Comparison of ENCODE assay signal across 10 mouse cellular contexts in the genomic region with DNA sequence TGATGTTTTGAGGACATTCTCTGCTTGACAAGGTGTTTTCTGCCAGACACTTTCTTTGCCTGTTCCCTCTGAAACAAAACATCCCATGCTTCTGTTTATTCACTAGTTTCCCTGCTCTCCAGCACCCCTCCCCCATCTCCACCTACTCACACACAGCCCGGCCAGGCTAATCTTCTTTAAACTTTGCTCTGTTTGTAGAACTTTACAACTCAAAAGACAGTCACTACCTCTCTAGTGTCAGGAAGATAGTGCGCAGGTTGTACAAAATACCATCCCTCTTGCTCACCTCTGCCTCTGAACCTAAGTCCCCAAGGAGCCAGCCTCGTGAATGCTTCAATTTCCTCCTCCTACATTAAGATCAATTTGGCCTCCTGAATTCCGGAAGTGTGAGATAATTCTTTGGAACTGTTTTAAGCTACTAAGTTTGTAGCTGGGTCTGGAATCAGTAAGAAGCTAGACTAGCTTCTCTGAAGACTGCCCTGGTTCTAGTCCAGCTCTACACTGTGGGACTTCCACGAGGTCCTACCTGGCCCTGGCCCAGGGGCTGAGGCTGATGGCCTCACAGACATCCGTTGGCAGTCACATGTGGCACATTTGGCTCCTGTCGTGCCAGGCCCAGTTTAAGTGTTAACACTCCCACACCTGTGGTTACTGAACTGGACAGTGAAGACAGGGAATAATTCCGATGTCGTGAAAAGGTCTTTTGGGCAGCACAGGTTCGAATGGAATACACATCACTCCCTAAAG. TPM values are rescaled to one million over a fixed set of nuclear protein-coding genes. Genes with fewer than 3 reads are reported as not detected.
DNase-seq lines count a peak whose midpoint lies in the region; ATAC-seq and TF ChIP-seq lines count a peak whose summit lies in the region.
"Had no signal": no experiment of that assay in that cellular context is flagged by ENCODE, and none has a peak within 500 bp of the region (broad histone marks: within the 10 kb centered on the region; RNA-seq: fewer than 3 reads in every experiment).

No protein-coding gene starts in this region.

- no peak overlapping the region for H3K4me2 ChIP-seq in heart, embryonic 11.5 days
- no peak overlapping the region for H3K4me2 ChIP-seq in heart, postnatal 0 days (ENCODE audit: low read depth, low read length)
- no peak overlapping the region for H3K4me2 ChIP-seq in liver, embryonic 12.5 days

- no peak overlapping the region for H3K27ac ChIP-seq in heart, embryonic 11.5 days (ENCODE audit: low read depth, low read length)
- H3K27ac ChIP-seq in heart, postnatal 0 days (ENCODE audit: low read depth), result peak overlapping the region; percentile 90
- H3K27ac ChIP-seq in liver, embryonic 12.5 days, result peak overlapping the region; percentile 79
- H3K27ac ChIP-seq: midbrain, embryonic 10.5 days had no signal

- H3K4me1 ChIP-seq in heart, embryonic 11.5 days (ENCODE audit: control insufficient read depth, insufficient read depth, low read length), result peaks cover 27% of the 10 kb centered on the region
- peaks cover 36% of the 10 kb centered on the region for H3K4me1 ChIP-seq in heart, postnatal 0 days (ENCODE audit: control insufficient read depth, insufficient read depth)
- peaks cover 41% of the 10 kb centered on the region for H3K4me1 ChIP-seq in liver, embryonic 12.5 days

- peak; percentile 96 for DNase-seq in heart, adult 11 months
- peak; percentile 71 to 77 for DNase-seq in cerebellum, postnatal 14 days
- no peak for DNase-seq in heart, postnatal 0 days (ENCODE audit: low spot score)
- DNase-seq in thymus, postnatal 10 days (ENCODE audit: low spot score in 2 of 2), result no peak
- no peak for DNase-seq in natural killer cell, adult 2 months (ENCODE audit: low spot score in 2 of 2)
- no peak for DNase-seq in layer of hippocampus, postnatal 25 days (ENCODE audit: extremely low spot score in 1 of 2, low spot score in 1 of 2)

- no peak overlapping the region for H3K4me3 ChIP-seq in heart, embryonic 11.5 days (ENCODE audit: low read depth, low read length)
- no peak overlapping the region for H3K4me3 ChIP-seq in heart, postnatal 0 days (ENCODE audit: low read depth, low read length)
- H3K4me3 ChIP-seq in liver, embryonic 12.5 days, result no peak overlapping the region
- H3K4me3 ChIP-seq: midbrain, embryonic 10.5 days had no signal

- H3K36me3 ChIP-seq in heart, embryonic 11.5 days (ENCODE audit: control insufficient read depth, insufficient read depth, low read length), result no peaks in the 10 kb centered on the region
- no peaks in the 10 kb centered on the region for H3K36me3 ChIP-seq in heart, postnatal 0 days (replicated peaks; ENCODE audit: control insufficient read depth, insufficient read depth, low read length)
- H3K36me3 ChIP-seq in liver, embryonic 12.5 days, result no peaks in the 10 kb centered on the region
- H3K36me3 ChIP-seq: midbrain, embryonic 10.5 days had no signal

- H3K9me3 ChIP-seq in heart, embryonic 11.5 days (replicated peaks; ENCODE audit: control insufficient read depth, low read length), result no peaks in the 10 kb centered on the region
- no peaks in the 10 kb centered on the region for H3K9me3 ChIP-seq in heart, postnatal 0 days (replicated peaks; ENCODE audit: control insufficient read depth, low read length)
- no peaks in the 10 kb centered on the region for H3K9me3 ChIP-seq in liver, embryonic 12.5 days (replicated peaks)
- H3K9me3 ChIP-seq: midbrain, embryonic 10.5 days had no signal

- ATAC-seq in heart, embryonic 11.5 days (replicated peaks; ENCODE audit: insufficient number of reproducible peaks, low FRiP score, low TSS enrichment), result no peak
- no peak for ATAC-seq in heart, postnatal 0 days (ENCODE audit: insufficient read depth, low read depth)
- ATAC-seq in liver, embryonic 12.5 days, result 0 out of 2 replicates have a peak, but pooled peaks have one; percentile 26

- no peak overlapping the region for H3K9ac ChIP-seq in heart, embryonic 11.5 days (ENCODE audit: low read depth, low read length)
- no peak overlapping the region for H3K9ac ChIP-seq in heart, postnatal 0 days (replicated peaks; ENCODE audit: low read depth, low read length)
- H3K9ac ChIP-seq in liver, embryonic 12.5 days, result no peak overlapping the region

- TF ChIP-seq EP300 in heart, postnatal 0 days (IDR thresholded peaks at IDR 0.05; ENCODE audit: low read depth), result no peak

- WGBS in heart, embryonic 11.5 days (ENCODE audit: insufficient replicate concordance), result 51% methylated on average over 10 of the region's 10 CpGs
- whole genome bisulfite sequencing in heart, postnatal 0 days, result 36% methylated on average over 10 of the region's 10 CpGs
- 55% methylated on average over 10 of the region's 10 CpGs for WGBS in liver, embryonic 12.5 days (ENCODE audit: insufficient replicate concordance)

- TF ChIP-seq CTCF in heart, postnatal 0 days (IDR thresholded peaks at IDR 0.05; ENCODE audit: low read depth), result no peak

- H3K27me3 ChIP-seq in heart, embryonic 11.5 days (ENCODE audit: control insufficient read depth, insufficient read depth, low read length), result no peaks in the 10 kb centered on the region
- H3K27me3 ChIP-seq in heart, postnatal 0 days (ENCODE audit: control insufficient read depth, insufficient read depth, low read length), result no peaks in the 10 kb centered on the region
- H3K27me3 ChIP-seq in liver, embryonic 12.5 days (replicated peaks), result 0 out of 2 replicates have a peak, but pooled peaks cover 3% of the 10 kb centered on the region
- H3K27me3 ChIP-seq: CH12.LX had no signal

RNA-seq across cellular contexts. Expression of gene Map4k4, which starts 31.7 kb away (rescaled TPM):
- polyA plus RNA-seq in heart, embryonic 11.5 days (2014; fragmentation: Nextera tagmentation; extraction: Ambion mirVana), result 19.4 and 23.7 TPM in 2 replicates
- 106 and 129 TPM in 2 replicates for total RNA-seq in heart, postnatal 0 days (2014; rRNA removed; ENCODE audit: low replicate concordance)
- polyA plus RNA-seq in heart, postnatal 0 days (2015; fragmentation: Nextera tagmentation; extraction: Ambion mirVana), result 17.0 and 17.4 TPM in 2 replicates
- 8.8 and 9.7 TPM in 2 replicates for polyA plus RNA-seq in liver, embryonic 12.5 days (2016; fragmentation: Nextera tagmentation; extraction: Ambion mirVana)
- total RNA-seq in layer of hippocampus, postnatal 25 days (2021), result 100 to 1,000 TPM; 154 to 180 TPM

Comparison
In these comparisons a context has a peak if more than half of its experiments do, and no peak if none do; other contexts are left out.
1. DNase-seq: peak in heart, adult 11 months (single experiment) and cerebellum, postnatal 14 days (2 of 2); none in heart, postnatal 0 days (single experiment), thymus, postnatal 10 days (0 of 2), natural killer cell, adult 2 months (0 of 2) and layer of hippocampus, postnatal 25 days (0 of 2).